Mouse (Mus musculus): ENCODE results near the gene Otop3. TPM values are rescaled to one million over a fixed set of nuclear protein-coding genes. Genes with fewer than 3 reads are reported as not detected.

Gene Otop3
- polyA plus RNA-seq, 1 experiment: 0.12 TPM

GRCm38 (mm10) chr11:115358468-115358867 is 23.9 kb downstream of the Otop3 start:
- peaks cover 13% of the 10 kb centered on the region for H3K4me1 ChIP-seq (replicated peaks; ENCODE audit: control insufficient read depth, insufficient read depth, low read length)
- H3K27ac ChIP-seq (ENCODE audit: control insufficient read depth, insufficient read depth, low read length): no peak overlapping the region
- 25% methylated on average over 5 of the region's 5 CpGs for WGBS
- no peak overlapping the region for H3K4me3 ChIP-seq (ENCODE audit: control insufficient read depth, insufficient read depth, low read length)
- no peaks in the 10 kb centered on the region for H3K27me3 ChIP-seq (ENCODE audit: control insufficient read depth, insufficient read depth, low read length)
- TF ChIP-seq CTCF (IDR thresholded peaks at IDR 0.05; ENCODE audit: borderline replicate concordance, control insufficient read depth, extremely low read depth, insufficient read depth, low read length, poor library complexity): 0 out of 2 replicates have a peak, but pooled peaks have one; percentile 37
- no peak for TF ChIP-seq POLR2A (IDR thresholded peaks at IDR 0.05; ENCODE audit: control insufficient read depth, extremely low read depth, insufficient read depth, low read length, poor library complexity)
- H3K36me3 ChIP-seq (ENCODE audit: control insufficient read depth, insufficient read depth, low read length): peaks cover 6% of the 10 kb centered on the region
- peak; percentile 76 for DNase-seq

GRCm38 (mm10) chr11:115359293-115359692 is 24.8 kb downstream of the Otop3 start:
- WGBS: 83% methylated on average over 3 of the region's 3 CpGs
- H3K27me3 ChIP-seq (ENCODE audit: control insufficient read depth, insufficient read depth, low read length): no peaks in the 10 kb centered on the region
- no peak overlapping the region for H3K27ac ChIP-seq (ENCODE audit: control insufficient read depth, insufficient read depth, low read length)
- DNase-seq: no peak
- no peak overlapping the region for H3K4me3 ChIP-seq (ENCODE audit: control insufficient read depth, insufficient read depth, low read length)
- H3K36me3 ChIP-seq (ENCODE audit: control insufficient read depth, insufficient read depth, low read length): peaks cover 6% of the 10 kb centered on the region
- no peak for TF ChIP-seq POLR2A (IDR thresholded peaks at IDR 0.05; ENCODE audit: control insufficient read depth, extremely low read depth, insufficient read depth, low read length, poor library complexity)
- no peak for TF ChIP-seq CTCF (IDR thresholded peaks at IDR 0.05; ENCODE audit: borderline replicate concordance, control insufficient read depth, extremely low read depth, insufficient read depth, low read length, poor library complexity)
- H3K4me1 ChIP-seq (replicated peaks; ENCODE audit: control insufficient read depth, insufficient read depth, low read length): peaks cover 13% of the 10 kb centered on the region

- TF ChIP-seq POLR2A (IDR thresholded peaks at IDR 0.05; ENCODE audit: control insufficient read depth, extremely low read depth, insufficient read depth, low read length, poor library complexity): no peak
- TF ChIP-seq CTCF (IDR thresholded peaks at IDR 0.05; ENCODE audit: borderline replicate concordance, control insufficient read depth, extremely low read depth, insufficient read depth, low read length, poor library complexity): peak; percentile 55; the same call in 1 of the 2 replicates
- Histone ChIP-seq H3K36me3 (ENCODE audit: control insufficient read depth, insufficient read depth, low read length) (peaks cover 6% of the 10 kb centered on the region), H3K27ac (ENCODE audit: control insufficient read depth, insufficient read depth, low read length) (no peak overlapping the region), H3K27me3 (ENCODE audit: control insufficient read depth, insufficient read depth, low read length) (no peaks in the 10 kb centered on the region), H3K4me1 (replicated peaks; ENCODE audit: control insufficient read depth, insufficient read depth, low read length) (peaks cover 13% of the 10 kb centered on the region), H3K4me3 (ENCODE audit: control insufficient read depth, insufficient read depth, low read length) (no peak overlapping the region)
- peak; percentile 63 for DNase-seq
- 50% methylated on average over 6 of the region's 6 CpGs for WGBS
These were observed 25.2 kb downstream of the Otop3 start for GRCm38 (mm10) chr11:115359726-115360125.

GRCm38 (mm10) chr11:115364136-115364535 is 29.6 kb downstream of the Otop3 start:
- no peak overlapping the region for H3K4me3 ChIP-seq (ENCODE audit: control insufficient read depth, insufficient read depth, low read length)
- no peak for DNase-seq
- H3K4me1 ChIP-seq (replicated peaks; ENCODE audit: control insufficient read depth, insufficient read depth, low read length): peaks cover 25% of the 10 kb centered on the region
- WGBS: 98% methylated on average over 3 of the region's 3 CpGs
- no peak overlapping the region for H3K27ac ChIP-seq (ENCODE audit: control insufficient read depth, insufficient read depth, low read length)
- no peaks in the 10 kb centered on the region for H3K36me3 ChIP-seq (ENCODE audit: control insufficient read depth, insufficient read depth, low read length)
- H3K27me3 ChIP-seq (ENCODE audit: control insufficient read depth, insufficient read depth, low read length): no peaks in the 10 kb centered on the region
- TF ChIP-seq CTCF (IDR thresholded peaks at IDR 0.05; ENCODE audit: borderline replicate concordance, control insufficient read depth, extremely low read depth, insufficient read depth, low read length, poor library complexity) (no peak), POLR2A (IDR thresholded peaks at IDR 0.05; ENCODE audit: control insufficient read depth, extremely low read depth, insufficient read depth, low read length, poor library complexity) (no peak)

GRCm38 (mm10) chr11:115366039-115366705 is 31.6 kb downstream of the Otop3 start:
- Histone ChIP-seq H3K27ac (ENCODE audit: control insufficient read depth, insufficient read depth, low read length) (no peak overlapping the region), H3K36me3 (ENCODE audit: control insufficient read depth, insufficient read depth, low read length) (no peaks in the 10 kb centered on the region), H3K27me3 (ENCODE audit: control insufficient read depth, insufficient read depth, low read length) (no peaks in the 10 kb centered on the region), H3K4me3 (ENCODE audit: control insufficient read depth, insufficient read depth, low read length) (peak overlapping the region; percentile 85), H3K4me1 (replicated peaks; ENCODE audit: control insufficient read depth, insufficient read depth, low read length) (peaks cover 19% of the 10 kb centered on the region)
- TF ChIP-seq CTCF (IDR thresholded peaks at IDR 0.05; ENCODE audit: borderline replicate concordance, control insufficient read depth, extremely low read depth, insufficient read depth, low read length, poor library complexity): no peak
- TF ChIP-seq POLR2A (IDR thresholded peaks at IDR 0.05; ENCODE audit: control insufficient read depth, extremely low read depth, insufficient read depth, low read length, poor library complexity): no peak
- no peak for DNase-seq
- whole genome bisulfite sequencing: 16% methylated on average over 7 of the region's 7 CpGs

- Histone ChIP-seq H3K36me3 (ENCODE audit: control insufficient read depth, insufficient read depth, low read length) (no peaks in the 10 kb centered on the region), H3K4me1 (replicated peaks; ENCODE audit: control insufficient read depth, insufficient read depth, low read length) (peaks cover 19% of the 10 kb centered on the region), H3K27ac (ENCODE audit: control insufficient read depth, insufficient read depth, low read length) (no peak overlapping the region), H3K27me3 (ENCODE audit: control insufficient read depth, insufficient read depth, low read length) (no peaks in the 10 kb centered on the region), H3K4me3 (ENCODE audit: control insufficient read depth, insufficient read depth, low read length) (peak overlapping the region; percentile 85)
- WGBS: 6% methylated on average over 27 of the region's 28 CpGs
- no peak for TF ChIP-seq CTCF (IDR thresholded peaks at IDR 0.05; ENCODE audit: borderline replicate concordance, control insufficient read depth, extremely low read depth, insufficient read depth, low read length, poor library complexity)
- no peak for TF ChIP-seq POLR2A (IDR thresholded peaks at IDR 0.05; ENCODE audit: control insufficient read depth, extremely low read depth, insufficient read depth, low read length, poor library complexity)
- DNase-seq: peak; percentile 43
These were observed 32.3 kb downstream of the Otop3 start for GRCm38 (mm10) chr11:115366706-115367394.
